In the genomic region with DNA sequence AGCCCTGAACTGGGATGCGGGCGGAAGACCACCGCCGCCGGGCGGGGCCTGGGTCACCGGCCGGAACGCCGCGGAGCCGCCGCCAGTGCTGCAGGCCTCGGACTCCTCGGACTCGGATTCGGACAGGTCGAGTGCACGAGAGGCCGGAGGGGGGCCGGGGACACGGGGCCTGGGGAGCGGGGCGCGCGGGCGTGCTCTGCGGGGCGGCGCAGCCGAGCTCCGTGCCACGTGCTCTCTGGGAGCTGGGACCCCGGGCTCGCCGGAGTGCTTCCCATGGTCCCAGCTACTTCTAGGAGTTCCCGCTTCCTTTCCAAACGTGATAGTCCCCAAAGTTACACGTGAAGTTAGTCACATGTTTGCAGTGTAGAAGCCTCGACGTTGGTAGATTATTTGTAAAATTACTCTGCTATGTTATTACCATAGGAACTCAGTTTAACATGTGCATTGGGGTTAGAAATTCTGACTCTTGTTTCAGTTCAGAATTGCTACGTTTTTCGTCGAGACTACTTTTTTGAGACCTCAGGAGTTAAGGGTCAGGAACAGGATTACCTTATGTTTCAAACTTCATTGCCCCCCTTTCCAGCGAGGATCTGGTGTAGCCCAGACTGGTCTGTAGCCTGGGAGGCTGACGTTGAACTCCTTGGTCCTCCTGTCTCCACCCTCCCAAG, we compare ENCODE assay signal across 8 mouse cellular contexts. TPM values are rescaled to one million over a fixed set of nuclear protein-coding genes. Genes with fewer than 3 reads are reported as not detected.
DNase-seq lines count a peak whose midpoint lies in the region; ATAC-seq and TF ChIP-seq lines count a peak whose summit lies in the region.

No protein-coding gene starts in this region.

- DNase-seq in CD4-positive, CD25-positive, alpha-beta regulatory T cell, adult 2 months (ENCODE audit: low read depth, low spot score): peak; percentile 47
- peak; percentile 54 for DNase-seq in adipocyte (ENCODE audit: low spot score)
- DNase-seq in embryo, embryonic 9.5 days (ENCODE audit: extremely low spot score): peak; percentile 65
- DNase-seq in kidney, adult 9 months: peak; percentile 35
- DNase-seq in lung, embryonic 14.5 days: peak; percentile 65
- DNase-seq in thymus, postnatal 4 days: peak; percentile 57

- peaks cover 8% of the 10 kb centered on the region; the same call in 1 of the 2 replicates for H3K4me1 ChIP-seq in heart, embryonic 11.5 days (ENCODE audit: control insufficient read depth, insufficient read depth, low read length)
- H3K4me1 ChIP-seq in lung, embryonic 14.5 days (ENCODE audit: insufficient read depth): 0 out of 2 replicates have a peak, but pooled peaks cover 11% of the 10 kb centered on the region
- H3K4me1 ChIP-seq in neural tube, embryonic 15.5 days: peaks cover 17% of the 10 kb centered on the region

- WGBS in heart, embryonic 11.5 days (ENCODE audit: insufficient replicate concordance): under 1% methylated on average over 43 of the region's 46 CpGs
- 2% methylated on average over 44 of the region's 46 CpGs for WGBS in lung, embryonic 14.5 days
- under 1% methylated on average over 46 of the region's 46 CpGs for WGBS in neural tube, embryonic 15.5 days

- no peaks in the 10 kb centered on the region for H3K9me3 ChIP-seq in heart, embryonic 11.5 days (replicated peaks; ENCODE audit: control insufficient read depth, low read length)
- H3K9me3 ChIP-seq in lung, embryonic 14.5 days (ENCODE audit: low read depth, low read length): no peaks in the 10 kb centered on the region
- H3K9me3 ChIP-seq in neural tube, embryonic 15.5 days (replicated peaks): no peaks in the 10 kb centered on the region

- no peaks in the 10 kb centered on the region for H3K36me3 ChIP-seq in heart, embryonic 11.5 days (ENCODE audit: control insufficient read depth, insufficient read depth, low read length)
- no peaks in the 10 kb centered on the region for H3K36me3 ChIP-seq in lung, embryonic 14.5 days (ENCODE audit: insufficient read depth)
- H3K36me3 ChIP-seq in neural tube, embryonic 15.5 days: no peaks in the 10 kb centered on the region

- TF ChIP-seq CTCF in lung, embryonic 14.5 days (IDR thresholded peaks at IDR 0.05; ENCODE audit: low read depth): no peak

- peak; percentile 56 for ATAC-seq in heart, embryonic 11.5 days (replicated peaks; ENCODE audit: insufficient number of reproducible peaks, low FRiP score, low TSS enrichment)
- ATAC-seq in lung, embryonic 14.5 days (ENCODE audit: insufficient read depth): peak; percentile 67
- peak; percentile 73 for ATAC-seq in neural tube, embryonic 15.5 days (ENCODE audit: low FRiP score)

- H3K27me3 ChIP-seq in heart, embryonic 11.5 days (ENCODE audit: control insufficient read depth, insufficient read depth, low read length): no peaks in the 10 kb centered on the region
- no peaks in the 10 kb centered on the region for H3K27me3 ChIP-seq in lung, embryonic 14.5 days (ENCODE audit: insufficient read depth, low read length)
- no peaks in the 10 kb centered on the region for H3K27me3 ChIP-seq in neural tube, embryonic 15.5 days (replicated peaks)

- H3K4me3 ChIP-seq in heart, embryonic 11.5 days (ENCODE audit: low read depth, low read length): peak overlapping the region; percentile 84
- peak overlapping the region; percentile 74 for H3K4me3 ChIP-seq in lung, embryonic 14.5 days (ENCODE audit: low read depth, low read length)
- peak overlapping the region; percentile 95 for H3K4me3 ChIP-seq in neural tube, embryonic 15.5 days (replicated peaks)

- no peak overlapping the region for H3K27ac ChIP-seq in heart, embryonic 11.5 days (ENCODE audit: low read depth, low read length)
- H3K27ac ChIP-seq in lung, embryonic 14.5 days (ENCODE audit: low read depth): no peak overlapping the region
- no peak overlapping the region for H3K27ac ChIP-seq in neural tube, embryonic 15.5 days (replicated peaks)

- H3K4me2 ChIP-seq in heart, embryonic 11.5 days: peak overlapping the region; percentile 78
- H3K4me2 ChIP-seq in lung, embryonic 14.5 days: peak overlapping the region; percentile 73
- H3K4me2 ChIP-seq in neural tube, embryonic 15.5 days: peak overlapping the region; percentile 87

- H3K9ac ChIP-seq in heart, embryonic 11.5 days (ENCODE audit: low read depth, low read length): peak overlapping the region; percentile 86
- peak overlapping the region; percentile 80 for H3K9ac ChIP-seq in lung, embryonic 14.5 days
- H3K9ac ChIP-seq in neural tube, embryonic 15.5 days (replicated peaks): peak overlapping the region; percentile 74

RNA-seq across cellular contexts. Expression of a gene that starts 1.0 kb away (rescaled TPM):
- 3.1 and 3.4 TPM in 2 replicates for polyA plus RNA-seq in heart, embryonic 11.5 days (2014; fragmentation: Nextera tagmentation; extraction: Ambion mirVana)
- polyA plus RNA-seq in lung, embryonic 14.5 days (2014; fragmentation: Nextera tagmentation; extraction: Ambion mirVana): 5.6 and 6.1 TPM in 2 replicates
- 2.1 and 2.5 TPM in 2 replicates for polyA plus RNA-seq in neural tube, embryonic 15.5 days (2015; fragmentation: Nextera tagmentation; extraction: Ambion mirVana)
